Mouse (Mus musculus): ENCODE data around the gene Oasl2.

- TF ChIP-seq CTCF (conservative IDR thresholded peaks at IDR 0.05; ENCODE audit: low read length) (no peak), NANOG (IDR thresholded peaks at IDR 0.05; ENCODE audit: borderline replicate concordance, low read length) (no peak), POU5F1 (IDR thresholded peaks at IDR 0.05; ENCODE audit: borderline replicate concordance, low read length) (no peak)
Measured at GRCm38 (mm10) chr5:114851565-114852236, 45.0 kb upstream of the Oasl2 start.
